Mouse (Mus musculus): Measurements from ENCODE around the gene Gm37240.

DNA sequence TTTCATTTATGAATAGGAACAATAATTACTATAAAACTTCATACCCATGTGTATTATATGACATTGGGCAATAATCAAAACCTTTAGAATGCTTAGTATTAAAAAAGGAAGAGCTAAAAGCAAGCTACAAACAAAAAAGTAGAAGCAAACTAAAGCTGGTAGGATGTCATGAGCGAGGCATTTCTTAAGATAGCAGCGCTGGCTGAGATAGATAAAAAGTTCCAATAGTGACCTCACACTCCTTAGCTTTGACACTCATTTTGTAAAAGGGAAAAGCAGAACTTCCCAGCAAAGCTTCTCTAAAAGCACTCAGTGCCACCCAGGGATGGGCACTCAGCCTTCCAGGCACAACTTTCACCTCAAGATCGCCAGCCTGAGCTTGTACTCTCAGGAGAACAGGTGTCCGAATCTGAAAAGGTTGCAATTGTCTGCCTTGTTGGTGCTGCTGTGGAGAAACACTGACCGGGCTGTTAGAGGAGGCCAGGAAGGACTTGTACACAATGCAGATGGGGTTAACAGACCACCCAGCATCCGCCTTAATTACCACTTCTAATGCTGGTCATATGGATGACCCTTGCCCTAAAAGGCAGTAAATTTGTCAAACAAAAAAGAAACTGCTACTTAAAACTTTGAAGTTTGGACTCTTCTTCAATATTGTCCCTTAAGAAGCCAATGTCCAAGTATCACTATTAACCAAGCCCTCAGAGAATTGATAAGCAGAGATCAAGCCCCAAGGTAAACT is 1374.4 kb downstream of the Gm37240 start:
- TF ChIP-seq CTCF (IDR thresholded peaks at IDR 0.05; ENCODE audit: control insufficient read depth, insufficient read depth, low read length) (no peak), POLR2A (IDR thresholded peaks at IDR 0.05; ENCODE audit: borderline replicate concordance, control insufficient read depth, low read depth, low read length) (no peak)
